Mouse (Mus musculus) heart, postnatal 14 days (tissue): ENCODE measurements at regions not wholly inside any gene's neighbourhood (a gene's known extent, or its start where the extent isn't known, plus 50 kb on each side); places are given as distances from the start of the nearest gene placed in this dataset.
A peak's percentile ranks its signal among the peaks of the same experiment; 100 is the strongest.
"Not testable (repeated sequence)": the region's sequence is repeated elsewhere in the genome, so short reads cannot be mapped to it uniquely, and the experiment has no call there.

Source experiments
- DNase-seq, 2 experiments: peaks; one replicate each; pipeline ENCODE4 v3.0.0; 2021 to 2022
- intact Hi-C: fragments of 180-260 bp; cut with DNase I; formaldehyde crosslinking; loops from one replicate; pipeline ENCODE4 v1.15.1; 2025

DNA sequence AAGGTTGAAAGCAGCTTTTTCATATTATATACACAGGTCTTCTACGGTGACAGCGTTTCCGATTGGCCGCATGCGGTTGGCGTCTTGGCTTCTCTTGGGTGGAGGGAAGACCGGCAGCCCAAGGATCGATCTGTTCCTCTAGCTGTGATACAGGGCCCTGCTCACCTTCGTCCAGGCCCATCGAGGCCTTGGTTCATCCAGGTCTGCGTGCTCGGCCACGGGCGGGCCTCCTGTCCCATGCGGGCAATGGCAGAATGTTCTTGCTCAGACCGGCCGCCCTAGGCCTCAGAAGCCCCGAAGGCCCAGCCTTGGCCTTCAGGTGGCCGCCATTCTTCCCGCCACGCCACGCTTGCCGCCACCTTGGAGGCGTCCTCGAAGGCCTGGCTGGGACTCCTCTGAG lies 194.4 kb upstream of the Ppp6c start:
- intact Hi-C loops, result no loop called here
- DNase-seq, result no peak

DNA sequence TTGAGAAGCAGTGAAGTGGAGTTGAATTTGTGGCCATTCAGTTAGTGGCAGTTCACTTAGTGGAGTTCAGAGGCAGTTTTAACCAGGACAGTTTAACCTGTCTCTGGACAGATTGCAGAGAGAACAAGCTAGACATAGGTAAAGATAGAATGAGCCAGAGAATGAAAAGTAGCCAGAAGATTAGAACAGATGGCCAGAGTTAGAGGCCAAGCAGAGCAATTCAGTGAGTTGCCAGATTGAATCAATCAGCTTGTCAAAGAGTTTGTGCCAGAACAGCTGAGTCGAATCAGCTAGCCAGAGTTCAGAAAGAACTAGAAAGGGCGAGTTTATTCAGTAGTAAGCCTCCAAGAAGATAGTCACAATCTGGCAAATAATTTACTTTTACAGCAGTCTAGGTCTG lies 174.1 kb upstream of the Ppp6c start:
- DNase-seq, result peak in 1 of 2 experiments; percentile 15
- intact Hi-C loops, result no loop called here

DNA sequence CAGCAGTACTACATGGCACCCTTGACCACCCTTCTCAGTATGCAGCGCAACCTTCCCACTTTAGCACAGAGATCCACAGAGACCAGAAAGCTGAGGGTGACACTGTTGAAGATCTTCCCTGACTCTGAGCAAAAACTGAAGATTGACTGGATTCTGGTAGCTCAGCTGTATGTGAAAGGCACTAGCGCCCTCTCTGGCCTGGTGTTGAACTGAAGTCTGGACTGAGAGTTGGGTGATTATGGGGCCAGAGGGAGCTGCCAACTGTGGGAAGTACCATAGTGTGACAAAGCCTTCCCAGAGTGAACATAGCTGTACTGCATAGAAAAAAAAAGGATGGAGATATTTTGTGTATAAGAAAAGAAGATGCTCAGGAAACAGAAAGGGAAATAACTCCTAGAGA lies 173.3 kb upstream of the Ppp6c start:
- no peak for DNase-seq
- intact Hi-C loops, result no loop called here

- intact Hi-C loops, result no loop called here
- no peak for DNase-seq
Observed at GRCm38 (mm10) chr2:39394643-39395042, 168.4 kb upstream of the Ppp6c start.

DNA sequence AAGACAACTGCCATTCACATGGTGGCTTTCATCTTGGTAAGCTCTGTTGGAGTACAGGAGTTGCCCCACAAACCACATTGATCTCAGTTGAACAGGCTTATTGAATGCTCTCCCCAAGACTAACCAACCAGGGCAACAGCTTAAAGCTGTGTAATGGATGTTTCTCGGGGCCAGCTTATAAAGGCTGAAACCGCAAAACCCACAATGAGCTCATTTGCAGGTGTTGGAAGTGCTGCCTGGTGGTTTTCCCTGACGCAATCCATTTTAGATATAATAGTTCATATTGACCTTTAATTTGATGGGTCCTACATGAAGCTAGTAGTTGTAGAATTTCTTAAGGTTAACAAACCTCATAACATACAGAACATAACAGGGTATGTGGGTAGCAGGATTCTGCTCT lies 151.0 kb upstream of the Ppp6c start:
- DNase-seq, result no peak
- intact Hi-C loops, result no loop called here

- intact Hi-C loops, result loop anchor here (5.0 kb wide), 1 partner anchor 96 kb away; no protein-coding TSS in a partner anchor
- peak; percentile 87 to 94 for DNase-seq
Observed at GRCm38 (mm10) chr2:39373068-39373779, 147.0 kb upstream of the Ppp6c start.

DNA sequence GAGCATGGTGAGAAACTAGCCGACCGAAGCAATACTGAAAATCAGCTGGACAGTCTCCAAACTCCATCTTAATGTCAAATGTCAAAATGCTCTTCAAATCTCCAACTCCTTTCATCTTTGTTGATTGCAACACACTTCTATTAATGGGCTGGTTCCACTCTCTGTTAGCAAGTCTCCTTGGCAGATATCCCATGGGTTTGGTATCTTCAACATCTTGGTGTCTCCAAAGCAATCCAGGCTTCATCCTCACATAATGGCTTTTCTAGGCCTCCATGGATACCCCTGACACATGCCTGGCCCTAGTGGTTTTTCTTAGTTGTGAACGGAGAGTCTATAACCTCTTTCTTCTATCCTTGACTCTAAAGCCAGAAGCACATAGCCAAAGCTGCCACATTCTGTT lies 118.0 kb upstream of the Ppp6c start:
- no peak for DNase-seq
- intact Hi-C loops, result no loop called here

- intact Hi-C loops, result no loop called here
- DNase-seq, result no peak
Observed at GRCm38 (mm10) chr2:39340406-39340805, 114.2 kb upstream of the Ppp6c start.

DNA sequence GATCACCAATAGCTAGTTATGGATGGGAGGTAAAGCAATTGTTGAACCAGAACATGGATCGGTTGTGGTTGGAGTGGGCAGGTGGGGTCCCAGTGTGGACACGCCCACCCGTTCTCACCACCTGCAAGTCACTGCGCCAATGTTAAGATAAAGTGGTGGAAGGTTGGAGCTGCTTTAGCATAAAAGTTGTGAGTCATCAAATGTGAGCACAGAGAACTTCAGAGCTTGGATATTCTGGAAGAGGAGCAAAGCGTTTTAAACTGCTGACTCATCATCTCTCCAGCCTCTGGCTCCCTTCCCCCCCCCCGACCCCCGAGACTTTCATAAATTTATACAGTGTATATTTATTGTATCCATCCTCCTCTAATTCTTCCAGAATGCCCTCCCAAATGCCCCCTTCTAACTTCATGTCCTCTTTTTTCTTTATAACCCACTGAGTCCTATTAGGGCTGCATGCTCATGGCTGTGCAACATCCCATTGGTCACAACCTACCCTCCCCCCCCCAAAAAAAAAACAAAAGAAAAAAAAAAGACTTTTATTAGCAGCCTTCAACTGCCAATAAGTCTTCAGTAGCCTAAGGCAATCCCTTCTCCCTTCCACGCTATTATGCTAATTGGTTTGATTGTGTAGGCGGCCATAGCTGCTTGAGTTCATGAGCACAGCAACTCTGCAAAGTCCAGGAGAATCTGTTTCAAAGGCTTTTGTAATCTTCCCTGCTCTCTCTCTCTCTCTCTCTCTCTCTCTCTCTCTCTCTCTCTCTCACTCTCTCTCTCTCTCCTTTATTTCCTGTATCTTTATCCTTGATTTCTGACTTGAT lies 112.8 kb upstream of the Ppp6c start:
- intact Hi-C loops, result no loop called here
- no peak for DNase-seq

DNA sequence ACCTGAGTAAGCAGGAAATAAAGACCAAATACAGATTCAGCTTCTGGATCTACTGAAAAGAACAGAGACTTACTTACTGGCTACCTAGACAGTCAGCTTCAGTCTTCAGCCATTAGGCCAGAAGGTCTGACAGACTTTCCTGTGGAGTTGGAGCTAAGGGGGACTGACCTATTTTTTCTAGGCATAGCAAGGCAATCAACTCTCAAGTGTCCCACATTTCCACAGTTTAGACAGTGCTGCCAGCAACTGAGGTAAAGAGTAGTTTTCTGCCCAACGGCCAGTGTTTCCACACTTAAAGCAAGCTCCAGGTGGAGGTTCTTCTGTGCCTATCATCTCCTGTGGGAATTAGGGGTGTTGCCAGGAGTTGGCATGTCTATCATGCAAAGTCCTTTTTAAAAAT lies 111.3 kb upstream of the Ppp6c start:
- no peak for DNase-seq
- intact Hi-C loops, result no loop called here

DNA sequence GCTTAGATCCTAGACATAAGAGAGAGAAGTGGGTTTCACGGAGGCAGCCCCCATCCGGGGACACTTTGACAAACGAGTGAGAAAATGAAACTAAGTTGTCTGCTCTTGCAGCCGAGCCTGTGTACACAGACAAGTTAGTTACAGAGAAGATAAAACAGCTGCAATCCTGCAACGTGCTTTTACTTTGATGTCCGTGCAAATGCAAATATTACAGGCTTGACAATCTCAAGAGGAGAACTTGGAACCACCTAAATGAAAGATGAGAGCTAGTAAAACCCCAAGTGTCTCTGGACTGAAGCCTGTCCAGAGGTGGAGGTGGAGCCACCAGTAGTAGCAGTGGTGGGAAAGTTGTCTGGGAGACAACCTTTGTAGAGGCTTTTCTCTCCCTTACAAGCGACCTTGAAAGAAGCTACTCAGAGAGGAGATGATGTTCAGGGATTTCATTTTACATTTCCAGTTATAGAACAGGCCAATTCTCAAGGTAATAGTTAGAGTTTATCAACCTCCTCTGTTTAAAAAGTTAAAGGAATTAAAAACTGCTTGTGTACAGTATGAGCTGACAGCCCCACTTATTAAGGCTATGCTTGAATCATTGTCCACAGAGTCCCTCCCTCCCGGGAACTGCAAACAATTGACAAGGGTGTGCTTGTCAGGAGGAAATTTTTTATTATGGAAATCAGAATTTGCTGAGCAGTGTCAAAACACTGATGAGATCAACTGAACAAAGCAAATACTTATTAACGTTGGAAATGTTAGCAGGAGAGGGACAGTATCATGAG lies 99.7 kb upstream of the Ppp6c start:
- intact Hi-C loops, result no loop called here
- peak in 1 of 2 experiments; percentile 1 for DNase-seq

DNA sequence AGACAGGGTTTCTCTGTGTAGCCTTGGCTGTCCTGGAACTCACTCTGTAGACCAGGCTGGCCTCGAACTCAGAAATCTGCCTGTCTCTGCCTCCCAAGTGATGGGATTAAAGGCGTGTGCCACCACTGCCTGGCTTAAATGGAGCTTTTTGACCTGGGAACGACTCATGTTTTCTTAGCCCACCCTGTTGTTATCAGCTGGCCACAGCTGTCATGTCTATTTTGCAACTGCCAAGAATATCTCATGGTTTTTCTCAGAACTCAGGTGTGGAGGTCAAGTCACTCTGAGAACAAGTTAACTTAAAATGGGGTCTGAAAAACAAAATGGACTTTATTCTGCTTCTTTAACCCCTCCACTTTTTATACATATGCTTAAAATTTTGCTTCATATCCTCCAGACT lies 98.9 kb upstream of the Ppp6c start:
- DNase-seq, intact Hi-C loops: not testable (repeated sequence)

DNA sequence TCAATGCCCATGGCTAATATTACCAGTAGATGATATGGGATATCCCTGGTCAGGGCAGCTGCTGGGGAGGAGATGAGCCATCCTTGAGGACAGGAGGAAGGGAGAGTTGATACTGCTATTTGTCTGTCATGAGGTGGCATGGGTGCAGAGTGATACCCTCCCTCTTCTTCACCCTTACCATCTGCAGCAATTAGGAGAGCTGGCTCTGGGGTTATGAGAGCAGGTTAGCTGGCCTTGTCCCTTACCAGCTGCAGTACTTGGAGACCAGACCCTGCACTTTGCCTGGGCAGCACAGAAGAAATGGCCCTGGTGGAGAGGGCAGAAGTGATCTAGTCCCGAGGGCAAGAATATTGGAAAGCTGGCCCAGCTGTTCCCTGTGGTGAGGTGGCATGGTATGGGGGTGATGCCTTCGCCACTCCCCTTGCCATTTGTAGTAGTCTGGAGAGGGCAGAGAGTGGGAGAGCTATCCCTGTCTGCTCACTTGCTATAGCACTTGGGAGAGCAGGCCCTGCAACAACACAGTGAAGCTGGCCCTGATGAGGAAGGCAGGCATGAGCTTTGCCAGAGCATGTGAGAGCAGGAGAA lies 73.6 kb upstream of the Ppp6c start:
- intact Hi-C loops, result no loop called here
- no peak for DNase-seq

DNA sequence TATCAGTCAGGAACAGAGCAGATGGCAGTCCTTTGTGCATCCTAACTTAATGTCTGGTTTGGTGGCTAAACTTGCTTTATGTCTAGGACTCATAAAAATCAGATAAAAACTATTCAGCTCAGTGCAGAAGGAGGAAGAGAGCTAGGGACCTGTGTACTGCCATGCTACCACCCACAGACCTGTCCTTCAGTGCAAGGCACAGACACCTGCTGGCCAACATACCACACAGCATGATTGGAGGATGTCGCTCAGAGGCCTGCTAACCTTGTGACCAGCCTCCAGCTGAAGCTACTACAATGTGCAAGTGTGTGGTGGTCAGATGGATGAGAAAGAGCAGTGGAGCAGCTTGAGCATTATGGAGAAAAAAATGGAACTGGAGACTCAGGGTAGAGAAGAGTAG lies 73.0 kb upstream of the Ppp6c start:
- intact Hi-C loops, result no loop called here
- no peak for DNase-seq

DNA sequence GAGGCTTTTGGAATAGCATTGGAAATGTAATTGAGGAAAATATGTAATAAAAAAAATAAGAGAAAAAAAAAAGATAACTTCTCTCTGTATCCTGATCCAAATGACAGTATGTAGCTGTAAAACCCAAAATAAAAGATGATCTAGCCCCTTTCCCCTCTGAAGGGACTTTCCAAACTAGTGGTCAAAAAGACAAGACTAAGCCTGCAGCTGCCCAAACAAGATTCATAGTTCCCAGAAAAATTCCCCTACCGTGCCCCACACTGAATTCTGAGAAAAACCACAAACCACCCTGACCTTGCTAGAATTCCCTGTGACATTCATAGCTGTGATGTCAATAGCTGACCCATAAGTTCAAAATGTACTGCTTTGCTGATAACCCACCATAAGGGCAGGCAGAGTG lies 69.2 kb upstream of the Ppp6c start:
- intact Hi-C loops, result no loop called here

GRCm38 (mm10) chr2:39278218-39278617 lies 52.0 kb upstream of the Ppp6c start:
- intact Hi-C loops, result loop anchor here (5.0 kb wide), 1 partner anchor 94 kb away; no protein-coding TSS in a partner anchor
- DNase-seq, result no peak

More for the DNA sequence above, 69.2 kb upstream of the Ppp6c start:
- no peak for DNase-seq
